Mouse (Mus musculus) heart, postnatal 4 days (tissue): ENCODE measurements around the gene Vps26c. TPM values are rescaled to one million over a fixed set of nuclear protein-coding genes. Genes with fewer than 3 reads are reported as not detected.
"Not testable (repeated sequence)": the region's sequence is repeated elsewhere in the genome, so short reads cannot be mapped to it uniquely, and the experiment has no call there.

Experiments
- DNase-seq: peaks from one replicate; pipeline ENCODE4 v3.0.0; 2021
- total RNA-seq, 2 experiments: library from RNA; stranded (reverse); gene quantifications; 2 replicates each; pipeline ENCODE4 v1.2.3; 2021

Vps26c gene
- total RNA-seq, 2 experiments from 2014 or later: 28.7 to 29.8 TPM

- DNase-seq: no peak
These were observed 19.3 kb upstream of the Vps26c start for GRCm38 (mm10) chr16:94545781-94546562.

GRCm38 (mm10) chr16:94544540-94545105, 18.0 kb upstream of the Vps26c start:
- DNase-seq: peak; percentile 46

GRCm38 (mm10) chr16:94542898-94543297, 16.3 kb upstream of the Vps26c start:
- DNase-seq: no peak

GRCm38 (mm10) chr16:94540140-94540539, 13.5 kb upstream of the Vps26c start:
- DNase-seq: no peak

GRCm38 (mm10) chr16:94537159-94537527, 10.5 kb upstream of the Vps26c start:
- DNase-seq: peak; percentile 63

- DNase-seq: peak; percentile 62
These were observed 10.0 kb upstream of the Vps26c start for GRCm38 (mm10) chr16:94536417-94537158.

GRCm38 (mm10) chr16:94535716-94536115, 9.1 kb upstream of the Vps26c start:
- no peak for DNase-seq

- DNase-seq: no peak
These were observed 7.0 kb upstream of the Vps26c start for GRCm38 (mm10) chr16:94533679-94534078.

- no peak for DNase-seq
These were observed 4.6 kb upstream of the Vps26c start for GRCm38 (mm10) chr16:94531268-94531667.

- DNase-seq: no peak
These were observed 916 bp upstream of the Vps26c start for GRCm38 (mm10) chr16:94527546-94527945.

GRCm38 (mm10) chr16:94527152-94527534, 513 bp upstream of the Vps26c start:
- DNase-seq: no peak

GRCm38 (mm10) chr16:94525955-94526343, 681 bp downstream of the Vps26c start:
- DNase-seq: no peak

GRCm38 (mm10) chr16:94524691-94525090, 1.9 kb downstream of the Vps26c start:
- no peak for DNase-seq

- DNase-seq: no peak
These were observed 2.8 kb downstream of the Vps26c start for GRCm38 (mm10) chr16:94523594-94524377.

GRCm38 (mm10) chr16:94519028-94519427, 7.6 kb downstream of the Vps26c start:
- peak; percentile 68 for DNase-seq

GRCm38 (mm10) chr16:94517606-94518005, 9.0 kb downstream of the Vps26c start:
- no peak for DNase-seq

- DNase-seq: no peak
These were observed 16.6 kb downstream of the Vps26c start for GRCm38 (mm10) chr16:94509983-94510382.

GRCm38 (mm10) chr16:94508769-94509168, 17.9 kb downstream of the Vps26c start:
- DNase-seq: no peak

GRCm38 (mm10) chr16:94507071-94507470, 19.6 kb downstream of the Vps26c start:
- DNase-seq: no peak

- no peak for DNase-seq
These were observed 22.4 kb downstream of the Vps26c start for GRCm38 (mm10) chr16:94504192-94504591.

GRCm38 (mm10) chr16:94497911-94498310, 28.7 kb downstream of the Vps26c start:
- DNase-seq: peak; percentile 65

GRCm38 (mm10) chr16:94497176-94497575, 29.5 kb downstream of the Vps26c start:
- not testable (repeated sequence) for DNase-seq

- no peak for DNase-seq
These were observed 37.3 kb downstream of the Vps26c start for GRCm38 (mm10) chr16:94489326-94489725.
